Mouse (Mus musculus) spleen, adult 2 months (tissue): ENCODE results near the gene Bdh1. TPM values are rescaled to one million over a fixed set of nuclear protein-coding genes. Genes with fewer than 3 reads are reported as not detected.

Experiments
- DNase-seq, 2 experiments: peaks; one replicate each; pipeline versions ENCODE4 v3.0.0 to v3.0.0-alpha.2; 2012 to 2021; ENCODE audit warnings: low spot score in 2 of 2, low read depth in 1 of 2
- H3K27ac ChIP-seq: fragments of 200-500 bp; 2 replicates; pipeline ENCODE4 v1.5.1; 2012; ENCODE audit warnings: low read length, inconsistent platforms; ENCODE audit not compliant: insufficient read depth
- H3K27me3 ChIP-seq: fragments of 200-500 bp; 2 replicates; pipeline ENCODE4 v1.6.1; 2012; ENCODE audit warnings: mild to moderate bottlenecking, moderate library complexity, low read length, inconsistent platforms; ENCODE audit not compliant: control insufficient read depth, insufficient read depth
- H3K36me3 ChIP-seq: fragments of 200-500 bp; 2 replicates; pipeline ENCODE4 v1.6.1; 2012; ENCODE audit warnings: mild to moderate bottlenecking, low read length, inconsistent platforms; ENCODE audit not compliant: control insufficient read depth, insufficient read depth
- H3K4me1 ChIP-seq: fragments of 200-500 bp; 2 replicates; pipeline ENCODE4 v1.6.1; 2011; ENCODE audit warnings: inconsistent platforms; ENCODE audit not compliant: control insufficient read depth, insufficient read depth, insufficient read length
- H3K4me3 ChIP-seq: fragments of 200-500 bp; 2 replicates; pipeline ENCODE4 v1.5.1; 2011; ENCODE audit warnings: mild to moderate bottlenecking, inconsistent platforms; ENCODE audit not compliant: insufficient read depth, insufficient read length; ENCODE audit errors: extremely low read depth
- CTCF ChIP-seq: fragments of 200-500 bp; IDR thresholded peaks from 2 replicates; pipeline ENCODE4 v1.5.1; 2011; ENCODE audit warnings: mild to moderate bottlenecking, inconsistent platforms; ENCODE audit not compliant: insufficient read depth, insufficient read length, insufficient replicate concordance; ENCODE audit errors: extremely low read depth
- POLR2A ChIP-seq: fragments of 200-500 bp; IDR thresholded peaks from 2 replicates; pipeline ENCODE4 v1.6.1; 2011; ENCODE audit warnings: low read depth, low read length, inconsistent platforms
- WGBS: fragments of 180-500 bp; shearing (Covaris S2); methylation state at CpG from one replicate; pipeline ENCODE4 v1.1.7; 2018; 5-methylcytosine and 5-hydroxymethylcytosine counted together
- polyA plus RNA-seq: library from polyadenylated mRNA; depleted of rRNA; stranded (reverse); fragments of >200 nt; gene quantifications from 2 replicates; pipeline ENCODE4 v1.2.3, GENCODE M21; 2012

The Bdh1 gene
- polyA plus RNA-seq, 1 experiment, result 10.9 TPM

- WGBS, result 92% methylated on average over 4 of the region's 4 CpGs
Measured at GRCm38 (mm10) chr16:31454013-31454412, 31.9 kb downstream of the Bdh1 start.

GRCm38 (mm10) chr16:31455276-31456045, 33.4 kb downstream of the Bdh1 start:
- no peak for DNase-seq
- Histone ChIP-seq H3K27ac (no peak overlapping the region), H3K36me3 (no peaks in the 10 kb centered on the region), H3K4me1 (no peaks in the 10 kb centered on the region), H3K27me3 (no peaks in the 10 kb centered on the region), H3K4me3 (no peak overlapping the region)
- TF ChIP-seq POLR2A (no peak), CTCF (no peak)
- 91% methylated on average over 21 of the region's 21 CpGs for WGBS

More at GRCm38 (mm10) chr16:31454013-31454412, 31.9 kb downstream of the Bdh1 start:
- Histone ChIP-seq H3K36me3 (no peaks in the 10 kb centered on the region), H3K4me3 (no peak overlapping the region), H3K27ac (no peak overlapping the region), H3K27me3 (no peaks in the 10 kb centered on the region), H3K4me1 (no peaks in the 10 kb centered on the region)
- TF ChIP-seq POLR2A (no peak), CTCF (no peak)
- DNase-seq, result no peak

- no peak for TF ChIP-seq POLR2A
- peak; percentile 92 for TF ChIP-seq CTCF
- peak; percentile 9 to 61 for DNase-seq
- WGBS, result 11% methylated on average over 17 of the region's 17 CpGs
- Histone ChIP-seq H3K36me3 (no peaks in the 10 kb centered on the region), H3K4me1 (no peaks in the 10 kb centered on the region), H3K4me3 (no peak overlapping the region), H3K27ac (no peak overlapping the region), H3K27me3 (no peaks in the 10 kb centered on the region)
Measured at GRCm38 (mm10) chr16:31458229-31458918, 36.3 kb downstream of the Bdh1 start.

GRCm38 (mm10) chr16:31459968-31460461, 37.9 kb downstream of the Bdh1 start:
- no peak overlapping the region for H3K27ac ChIP-seq
- no peak for TF ChIP-seq CTCF
- TF ChIP-seq POLR2A, result no peak
- WGBS, result 50% methylated on average over 10 of the region's 10 CpGs
- no peaks in the 10 kb centered on the region for H3K36me3 ChIP-seq
- H3K4me1 ChIP-seq, result no peaks in the 10 kb centered on the region
- DNase-seq, result no peak
- no peaks in the 10 kb centered on the region for H3K27me3 ChIP-seq
- no peak overlapping the region for H3K4me3 ChIP-seq

- DNase-seq, result no peak
- H3K27me3 ChIP-seq, result no peaks in the 10 kb centered on the region
- no peaks in the 10 kb centered on the region for H3K4me1 ChIP-seq
- no peak overlapping the region for H3K27ac ChIP-seq
- no peak overlapping the region for H3K4me3 ChIP-seq
- no peaks in the 10 kb centered on the region for H3K36me3 ChIP-seq
- TF ChIP-seq CTCF (no peak), POLR2A (no peak)
- WGBS, result 76% methylated on average over 13 of the region's 13 CpGs
Measured at GRCm38 (mm10) chr16:31460506-31460905, 38.4 kb downstream of the Bdh1 start.

- TF ChIP-seq POLR2A (no peak), CTCF (no peak)
- Histone ChIP-seq H3K4me1 (no peaks in the 10 kb centered on the region), H3K27ac (no peak overlapping the region), H3K36me3 (no peaks in the 10 kb centered on the region), H3K4me3 (no peak overlapping the region), H3K27me3 (no peaks in the 10 kb centered on the region)
- WGBS, result 80% methylated on average over 5 of the region's 5 CpGs
- no peak for DNase-seq
Measured at GRCm38 (mm10) chr16:31461046-31461445, 39.0 kb downstream of the Bdh1 start.
